ENCODE assay signal across 14 mouse cellular contexts in the genomic region with DNA sequence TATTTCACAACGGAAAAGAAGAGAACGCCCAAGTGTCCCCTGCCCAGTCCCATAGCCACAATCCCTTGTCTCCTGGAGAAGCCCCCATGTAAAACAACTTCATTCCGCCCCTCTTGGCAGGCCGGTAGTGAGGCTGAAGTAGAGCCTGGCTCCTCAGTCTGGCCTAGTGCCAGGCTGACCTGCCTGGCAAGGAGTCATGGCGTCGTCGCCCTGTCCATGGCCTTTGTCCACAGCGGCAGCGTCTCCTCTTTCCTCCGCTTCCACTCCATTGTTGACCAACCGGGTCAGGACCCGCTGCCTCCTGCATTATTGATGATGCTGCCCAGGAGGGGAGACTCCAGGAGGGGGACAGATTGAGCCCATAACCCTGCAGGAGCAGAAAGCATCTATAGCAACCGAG. TPM values are rescaled to one million over a fixed set of nuclear protein-coding genes. Genes with fewer than 3 reads are reported as not detected.
A peak's percentile ranks its signal among the peaks of the same experiment; 100 is the strongest.
DNase-seq lines count a peak whose midpoint lies in the region; ATAC-seq and TF ChIP-seq lines count a peak whose summit lies in the region.
"Had no signal": no experiment of that assay in that cellular context is flagged by ENCODE, and none has a peak within 500 bp of the region (broad histone marks: within the 10 kb centered on the region; RNA-seq: fewer than 3 reads in every experiment).

No protein-coding gene starts in this region.

- no peak overlapping the region for H3K27ac ChIP-seq in heart, embryonic 13.5 days (replicated peaks)
- no peak overlapping the region for H3K27ac ChIP-seq in ES-E14 (ENCODE audit: insufficient read depth, low read depth, low read length, poor library complexity, severe bottlenecking)
- H3K27ac ChIP-seq: embryonic facial prominence, embryonic 12.5 days; forebrain, embryonic 12.5 days; gastrocnemius, adult 2 months; left cerebral cortex, adult 2 months; macrophage had no signal

- ATAC-seq in heart, embryonic 13.5 days (ENCODE audit: extremely low read depth, insufficient number of reproducible peaks, low FRiP score, low TSS enrichment) = no peak

- H3K27me3 ChIP-seq in heart, embryonic 13.5 days (replicated peaks) = peaks cover 59% of the 10 kb centered on the region

- peak overlapping the region; percentile 78 for H3K4me2 ChIP-seq in heart, embryonic 13.5 days
- H3K4me2 ChIP-seq: forebrain, embryonic 12.5 days had no signal

- peaks cover 32% of the 10 kb centered on the region for H3K36me3 ChIP-seq in heart, embryonic 13.5 days
- H3K36me3 ChIP-seq in ES-E14 (ENCODE audit: control insufficient read depth, insufficient read depth, low read length, poor library complexity, severe bottlenecking) = peaks cover 20% of the 10 kb centered on the region
- H3K36me3 ChIP-seq: embryonic facial prominence, embryonic 12.5 days; forebrain, embryonic 12.5 days had no signal

- H3K9me3 ChIP-seq in heart, embryonic 13.5 days = no peaks in the 10 kb centered on the region
- H3K9me3 ChIP-seq in ES-E14 (ENCODE audit: control insufficient read depth, insufficient read depth, low read depth, low read length) = no peaks in the 10 kb centered on the region
- H3K9me3 ChIP-seq: embryonic facial prominence, embryonic 12.5 days; forebrain, embryonic 12.5 days had no signal

- 0 out of 2 replicates have a peak overlapping the region, but pooled peaks have one; percentile 76 for H3K9ac ChIP-seq in heart, embryonic 13.5 days
- 0 out of 2 replicates have a peak overlapping the region, but pooled peaks have one; percentile 31 for H3K9ac ChIP-seq in ES-E14 (ENCODE audit: insufficient read depth, low read depth, low read length, poor library complexity, severe bottlenecking)
- H3K9ac ChIP-seq: embryonic facial prominence, embryonic 12.5 days; forebrain, embryonic 12.5 days had no signal

- DNase-seq in heart, adult 11 months = no peak
- peak; percentile 27 for DNase-seq in left cerebral cortex, postnatal 4 days
- DNase-seq in left cerebral cortex, adult 8-10 months (ENCODE audit: low spot score in 2 of 2) = no peak
- DNase-seq in ES-E14 (ENCODE audit: low read depth, low spot score) = no peak
- peak; percentile 47 for DNase-seq in kidney, postnatal 14 days
- DNase-seq in frontal cortex, adult 2 months (ENCODE audit: extremely low spot score in 1 of 2, low spot score in 1 of 2) = no peak
- DNase-seq: gastrocnemius, adult 2 months; thymus, postnatal 25 days had no signal

- intact Hi-C loops in left cerebral cortex, postnatal 4 days (cut with DNase I) = no loop called here

- in situ Hi-C loops in ES-E14 (cut with MboI; ENCODE audit: low sequenced_read_pairs in 2 of 2, unreplicated experiment in 2 of 2) = no loop called here

- 56% methylated on average over 13 of the region's 13 CpGs for WGBS in heart, embryonic 13.5 days

- H3K4me3 ChIP-seq in heart, embryonic 13.5 days = no peak overlapping the region
- peak overlapping the region; percentile 63 to 66; a peak in 3 of 4 replicates for H3K4me3 ChIP-seq in ES-E14 (ENCODE audit: insufficient read depth in 1 of 2, low read depth in 1 of 2, low read length in 2 of 2, poor library complexity in 1 of 2, severe bottlenecking in 1 of 2)
- H3K4me3 ChIP-seq: left cerebral cortex, adult 2 months had no signal

- peaks cover 23% of the 10 kb centered on the region for H3K4me1 ChIP-seq in heart, embryonic 13.5 days
- H3K4me1 ChIP-seq in ES-E14 (ENCODE audit: control insufficient read depth in 2 of 2, insufficient read depth in 2 of 2, low read length in 2 of 2, poor library complexity in 1 of 2) = no peaks in the 10 kb centered on the region

TF ChIP-seq in ES-E14, 5 proteins besides CTCF, POLR2A, EP300 and RAD21:
- TF ChIP-seq ZC3H11A (IDR thresholded peaks at IDR 0.05; ENCODE audit: borderline replicate concordance, low read depth, low read length) (no peak), CHD2 (IDR thresholded peaks at IDR 0.05; ENCODE audit: low read depth, low read length) (no peak), ZNF384 (IDR thresholded peaks at IDR 0.05; ENCODE audit: low read depth, low read length) (no peak), MAFK (IDR thresholded peaks at IDR 0.05; ENCODE audit: insufficient read depth, low read depth, low read length) (no peak), HCFC1 (IDR thresholded peaks at IDR 0.05; ENCODE audit: borderline replicate concordance, insufficient read depth, low read length) (no peak)

RNA-seq across cellular contexts. Expression of a gene that starts 0.3 kb away (rescaled TPM):
- 0.17 and 0.27 TPM in 2 replicates for polyA plus RNA-seq in heart, embryonic 13.5 days (2015; fragmentation: Nextera tagmentation; extraction: Ambion mirVana)
- under 1 TPM in 1 of 2 experiments, not detected in 1; 0.28 TPM for total RNA-seq in left cerebral cortex, postnatal 4 days (2021)
- total RNA-seq in left cerebral cortex, adult 8-10 months (2022) = under 1 TPM; 0.07 to 0.89 (median 0.57) TPM
- 4.6 and 7.7 TPM in 2 replicates for total RNA-seq in ES-E14 (2012; rRNA removed)
- polyA plus RNA-seq in frontal cortex, adult 2 months (2012; rRNA removed) = 0.55 and 1.1 TPM in 2 replicates
- total RNA-seq: gastrocnemius, adult 2 months; monocyte, adult 5-6 weeks had no signal

RNA-seq across cellular contexts. Expression of a gene that starts 34.1 kb away (rescaled TPM):
- polyA plus RNA-seq in heart, embryonic 13.5 days (2015; fragmentation: Nextera tagmentation; extraction: Ambion mirVana) = 18.9 and 19.0 TPM in 2 replicates
- 1 to 10 TPM; 1.1 to 2.4 TPM for total RNA-seq in left cerebral cortex, postnatal 4 days (2021)
- 1 to 10 TPM; 2.5 to 5.2 (median 4.6) TPM for total RNA-seq in left cerebral cortex, adult 8-10 months (2022)
- total RNA-seq in ES-E14 (2012; rRNA removed) = 96.5 and 145 TPM in 2 replicates
- 2.8 and 3.2 TPM in 2 replicates for polyA plus RNA-seq in frontal cortex, adult 2 months (2012; rRNA removed)

RNA-seq across cellular contexts. Expression of a gene that starts 41.8 kb away (rescaled TPM):
- 20.0 and 24.2 TPM in 2 replicates for polyA plus RNA-seq in heart, embryonic 13.5 days (2015; fragmentation: Nextera tagmentation; extraction: Ambion mirVana)
- not detected for total RNA-seq in left cerebral cortex, postnatal 4 days (2021)
- total RNA-seq in left cerebral cortex, adult 8-10 months (2022) = 1 to 10 TPM in 1 of 4 experiments, under 1 TPM in 2, not detected in 1; 0.78 to 1.6 (median 0.95) TPM
- 0.67 TPM in 1 of 2 replicates, not detected in the other for total RNA-seq in ES-E14 (2012; rRNA removed)
- 0.64 TPM in 1 of 2 replicates, not detected in the other for polyA plus RNA-seq in frontal cortex, adult 2 months (2012; rRNA removed)

RNA-seq across cellular contexts. Expression of a gene that starts 43.4 kb away (rescaled TPM):
- 24.4 and 27.5 TPM in 2 replicates for polyA plus RNA-seq in heart, embryonic 13.5 days (2015; fragmentation: Nextera tagmentation; extraction: Ambion mirVana)
- total RNA-seq in left cerebral cortex, postnatal 4 days (2021) = 10 to 100 TPM; 15.1 to 19.1 TPM
- 10 to 100 TPM; 12.4 to 17.1 (median 14.5) TPM for total RNA-seq in left cerebral cortex, adult 8-10 months (2022)
- total RNA-seq in ES-E14 (2012; rRNA removed) = 63.6 and 64.4 TPM in 2 replicates
- 15.6 and 16.8 TPM in 2 replicates for polyA plus RNA-seq in frontal cortex, adult 2 months (2012; rRNA removed)

RNA-seq across cellular contexts. Expression of a gene that starts 44.5 kb away (rescaled TPM):
- polyA plus RNA-seq in heart, embryonic 13.5 days (2015; fragmentation: Nextera tagmentation; extraction: Ambion mirVana) = 20.0 and 20.1 TPM in 2 replicates
- 10 to 100 TPM; 13.4 to 14.5 TPM for total RNA-seq in left cerebral cortex, postnatal 4 days (2021)
- 10 to 100 TPM; 18.2 to 18.9 (median 18.4) TPM for total RNA-seq in left cerebral cortex, adult 8-10 months (2022)
- 9.6 and 10.5 TPM in 2 replicates for total RNA-seq in ES-E14 (2012; rRNA removed)
- 25.8 and 29.3 TPM in 2 replicates for polyA plus RNA-seq in frontal cortex, adult 2 months (2012; rRNA removed)

Comparison
In these comparisons a context has a peak if more than half of its experiments do, and no peak if none do; other contexts are left out.
1. DNase-seq: peak in left cerebral cortex, postnatal 4 days (single experiment) and kidney, postnatal 14 days (single experiment); none in heart, adult 11 months (single experiment), left cerebral cortex, adult 8-10 months (0 of 2), ES-E14 (single experiment) and frontal cortex, adult 2 months (0 of 2).
2. RNA of a gene that starts 34.1 kb away (total RNA-seq): 96.5 to 145 TPM in ES-E14; 2.5 to 5.2 TPM in left cerebral cortex, adult 8-10 months and 1.1 to 2.4 TPM in left cerebral cortex, postnatal 4 days; every median in the first group is over 10 times any median in the second.